Mouse (Mus musculus): Measurements from ENCODE around the gene Prdm16. TPM values are rescaled to one million over a fixed set of nuclear protein-coding genes. Genes with fewer than 3 reads are reported as not detected.
A peak's percentile ranks its signal among the peaks of the same experiment; 100 is the strongest.

The Prdm16 gene
- polyA plus RNA-seq, 1 experiment from 2014 or later = 21.8 TPM

- H3K27me3 ChIP-seq (replicated peaks) = peaks cover 44% of the 10 kb centered on the region
- peak within 1 kb of the TSS; percentile 27; the same call in 1 of the 2 replicates for H3K4me2 ChIP-seq
- 0 out of 2 replicates have a peak within 1 kb of the TSS, but pooled peaks have one; percentile 22 for H3K9ac ChIP-seq
These were observed 335.2 kb downstream of the Prdm16 start, which contains the start of gene Arhgef16 for GRCm38 (mm10) chr4:154301466-154301881. TSS of gene Arhgef16 (minus strand) at chr4:154301676.

GRCm38 (mm10) chr4:154299541-154300271 lies 337.0 kb downstream of the Prdm16 start:
- no peak overlapping the region for H3K27ac ChIP-seq (ENCODE audit: poor library complexity, severe bottlenecking)

More at GRCm38 (mm10) chr4:154301466-154301881, 335.2 kb downstream of the Prdm16 start, which contains the start of gene Arhgef16:
- 18% methylated on average over 7 of the region's 7 CpGs for WGBS
- Histone ChIP-seq H3K4me3 (no peak within 1 kb of the TSS), H3K27ac (ENCODE audit: poor library complexity, severe bottlenecking) (no peak within 1 kb of the TSS), H3K9me3 (replicated peaks) (0 out of 2 replicates have a peak, but pooled peaks cover 7% of the 10 kb centered on the region), H3K4me1 (replicated peaks) (peaks cover 15% of the 10 kb centered on the region), H3K36me3 (no peaks in the 10 kb centered on the region)
- peak; percentile 47; the same call in 1 of the 2 replicates for ATAC-seq (ENCODE audit: insufficient number of reproducible peaks, low FRiP score)

GRCm38 (mm10) chr4:154297761-154298160 lies 338.9 kb downstream of the Prdm16 start:
- WGBS = 37% methylated on average over 9 of the region's 9 CpGs
- H3K4me2 ChIP-seq = no peak overlapping the region
- no peak overlapping the region for H3K27ac ChIP-seq (ENCODE audit: poor library complexity, severe bottlenecking)
- H3K27me3 ChIP-seq (replicated peaks) = peaks cover 43% of the 10 kb centered on the region
- H3K4me3 ChIP-seq = no peak overlapping the region
- H3K9ac ChIP-seq = no peak overlapping the region; the same call in 1 of the 2 replicates
- H3K4me1 ChIP-seq (replicated peaks) = peaks cover 34% of the 10 kb centered on the region
- H3K36me3 ChIP-seq = no peaks in the 10 kb centered on the region
- ATAC-seq (ENCODE audit: insufficient number of reproducible peaks, low FRiP score) = no peak
- H3K9me3 ChIP-seq (replicated peaks) = no peaks in the 10 kb centered on the region

More at GRCm38 (mm10) chr4:154299541-154300271, 337.0 kb downstream of the Prdm16 start:
- Histone ChIP-seq H3K4me2 (peak overlapping the region; percentile 98), H3K9me3 (replicated peaks) (no peaks in the 10 kb centered on the region), H3K9ac (peak overlapping the region; percentile 63), H3K36me3 (no peaks in the 10 kb centered on the region), H3K4me3 (peak overlapping the region; percentile 67), H3K27me3 (replicated peaks) (peaks cover 44% of the 10 kb centered on the region), H3K4me1 (replicated peaks) (peaks cover 15% of the 10 kb centered on the region)
- ATAC-seq (ENCODE audit: insufficient number of reproducible peaks, low FRiP score) = peak; percentile 43; the same call in 1 of the 2 replicates
- WGBS = 1% methylated on average over 65 of the region's 66 CpGs

- H3K4me1 ChIP-seq (replicated peaks) = peaks cover 27% of the 10 kb centered on the region
- peaks cover 22% of the 10 kb centered on the region for H3K27me3 ChIP-seq (replicated peaks)
- no peak for ATAC-seq (ENCODE audit: insufficient number of reproducible peaks, low FRiP score)
- 49% methylated on average over 8 of the region's 8 CpGs for WGBS
- H3K4me2 ChIP-seq = no peak overlapping the region
- no peaks in the 10 kb centered on the region for H3K9me3 ChIP-seq (replicated peaks)
- no peaks in the 10 kb centered on the region for H3K36me3 ChIP-seq
- no peak overlapping the region for H3K4me3 ChIP-seq
- H3K9ac ChIP-seq = no peak overlapping the region
- peak overlapping the region; percentile 30; the same call in 1 of the 2 replicates for H3K27ac ChIP-seq (ENCODE audit: poor library complexity, severe bottlenecking)
These were observed 342.4 kb downstream of the Prdm16 start for GRCm38 (mm10) chr4:154294262-154294731.

- Histone ChIP-seq H3K27ac (ENCODE audit: poor library complexity, severe bottlenecking) (peak overlapping the region; percentile 30; the same call in 1 of the 2 replicates), H3K4me1 (replicated peaks) (peaks cover 27% of the 10 kb centered on the region), H3K36me3 (no peaks in the 10 kb centered on the region), H3K27me3 (replicated peaks) (peaks cover 17% of the 10 kb centered on the region), H3K4me2 (no peak overlapping the region), H3K4me3 (no peak overlapping the region), H3K9ac (no peak overlapping the region), H3K9me3 (replicated peaks) (no peaks in the 10 kb centered on the region)
- WGBS = 26% methylated on average over 4 of the region's 4 CpGs
- no peak for ATAC-seq (ENCODE audit: insufficient number of reproducible peaks, low FRiP score)
These were observed 342.9 kb downstream of the Prdm16 start for GRCm38 (mm10) chr4:154293735-154294201.

GRCm38 (mm10) chr4:154283671-154284070 lies 353.0 kb downstream of the Prdm16 start:
- Histone ChIP-seq H3K4me1 (replicated peaks) (0 out of 2 replicates have a peak, but pooled peaks cover 5% of the 10 kb centered on the region), H3K27ac (ENCODE audit: poor library complexity, severe bottlenecking) (no peak overlapping the region), H3K9ac (no peak overlapping the region), H3K4me2 (no peak overlapping the region), H3K36me3 (no peaks in the 10 kb centered on the region), H3K9me3 (replicated peaks) (no peaks in the 10 kb centered on the region), H3K4me3 (no peak overlapping the region), H3K27me3 (replicated peaks) (0 out of 2 replicates have a peak, but pooled peaks cover 4% of the 10 kb centered on the region)
- 67% methylated on average over 7 of the region's 7 CpGs for WGBS
- no peak for ATAC-seq (ENCODE audit: insufficient number of reproducible peaks, low FRiP score)

- no peak overlapping the region for H3K9ac ChIP-seq
- no peak overlapping the region for H3K4me2 ChIP-seq
- 0 out of 2 replicates have a peak, but pooled peaks cover 5% of the 10 kb centered on the region for H3K4me1 ChIP-seq (replicated peaks)
- ATAC-seq (ENCODE audit: insufficient number of reproducible peaks, low FRiP score) = no peak
- H3K9me3 ChIP-seq (replicated peaks) = no peaks in the 10 kb centered on the region
- WGBS = 64% methylated on average over 9 of the region's 9 CpGs
- peaks cover 4% of the 10 kb centered on the region; the same call in 1 of the 2 replicates for H3K36me3 ChIP-seq
- H3K27me3 ChIP-seq (replicated peaks) = no peaks in the 10 kb centered on the region
- H3K27ac ChIP-seq (ENCODE audit: poor library complexity, severe bottlenecking) = no peak overlapping the region
- no peak overlapping the region for H3K4me3 ChIP-seq
These were observed 357.2 kb downstream of the Prdm16 start for GRCm38 (mm10) chr4:154279481-154279880.

GRCm38 (mm10) chr4:154273000-154273399 lies 363.7 kb downstream of the Prdm16 start:
- H3K36me3 ChIP-seq = peaks cover 5% of the 10 kb centered on the region; the same call in 1 of the 2 replicates
- no peak for ATAC-seq (ENCODE audit: insufficient number of reproducible peaks, low FRiP score)
- WGBS = 47% methylated on average over 3 of the region's 3 CpGs

GRCm38 (mm10) chr4:154269520-154269919 lies 367.2 kb downstream of the Prdm16 start:
- ATAC-seq (ENCODE audit: insufficient number of reproducible peaks, low FRiP score) = no peak
- Histone ChIP-seq H3K27me3 (replicated peaks) (peaks cover 4% of the 10 kb centered on the region; the same call in 1 of the 2 replicates), H3K27ac (ENCODE audit: poor library complexity, severe bottlenecking) (no peak overlapping the region), H3K9ac (no peak overlapping the region), H3K4me2 (no peak overlapping the region), H3K36me3 (peaks cover 2% of the 10 kb centered on the region; the same call in 1 of the 2 replicates), H3K4me3 (no peak overlapping the region), H3K4me1 (replicated peaks) (no peaks in the 10 kb centered on the region), H3K9me3 (replicated peaks) (no peaks in the 10 kb centered on the region)
- 49% methylated on average over 10 of the region's 10 CpGs for WGBS

More at GRCm38 (mm10) chr4:154273000-154273399, 363.7 kb downstream of the Prdm16 start:
- Histone ChIP-seq H3K27ac (ENCODE audit: poor library complexity, severe bottlenecking) (no peak overlapping the region), H3K4me3 (no peak overlapping the region), H3K4me2 (no peak overlapping the region), H3K27me3 (replicated peaks) (peaks cover 4% of the 10 kb centered on the region; the same call in 1 of the 2 replicates), H3K9me3 (replicated peaks) (no peaks in the 10 kb centered on the region), H3K9ac (no peak overlapping the region), H3K4me1 (replicated peaks) (no peaks in the 10 kb centered on the region)

GRCm38 (mm10) chr4:154267511-154267910 lies 369.2 kb downstream of the Prdm16 start:
- Histone ChIP-seq H3K9ac (no peak overlapping the region), H3K27me3 (replicated peaks) (peaks cover 4% of the 10 kb centered on the region; the same call in 1 of the 2 replicates), H3K9me3 (replicated peaks) (peaks cover 5% of the 10 kb centered on the region; the same call in 1 of the 2 replicates), H3K36me3 (peaks cover 7% of the 10 kb centered on the region), H3K4me1 (replicated peaks) (no peaks in the 10 kb centered on the region), H3K27ac (ENCODE audit: poor library complexity, severe bottlenecking) (no peak overlapping the region), H3K4me3 (no peak overlapping the region), H3K4me2 (no peak overlapping the region)
- no peak for ATAC-seq (ENCODE audit: insufficient number of reproducible peaks, low FRiP score)
- WGBS = 80% methylated on average over 6 of the region's 6 CpGs

Data from heart, embryonic 12.5 days (tissue).